Mouse (Mus musculus): ENCODE data around the gene Pfdn6. TPM values are rescaled to one million over a fixed set of nuclear protein-coding genes. Genes with fewer than 3 reads are reported as not detected.
"Not testable (repeated sequence)": the region's sequence is repeated elsewhere in the genome, so short reads cannot be mapped to it uniquely, and the experiment has no call there.

Pfdn6 gene
- polyA plus RNA-seq, 1 experiment: 26.2 TPM

GRCm38 (mm10) chr17:33958451-33958850 lies 18.3 kb upstream of the Pfdn6 start:
- no peak for DNase-seq
- TF ChIP-seq CTCF (IDR thresholded peaks at IDR 0.05; ENCODE audit: insufficient read depth, low read length): no peak
- no peak for TF ChIP-seq POLR2A (IDR thresholded peaks at IDR 0.05; ENCODE audit: borderline replicate concordance, extremely low read depth, low read depth, low read length)
- 95% methylated on average over 11 of the region's 11 CpGs for WGBS
- Histone ChIP-seq H3K4me1 (ENCODE audit: control insufficient read depth, insufficient read depth, low read length) (peaks cover 8% of the 10 kb centered on the region), H3K4me3 (replicated peaks; ENCODE audit: extremely low read depth, low read depth, low read length) (no peak overlapping the region)

DNA sequence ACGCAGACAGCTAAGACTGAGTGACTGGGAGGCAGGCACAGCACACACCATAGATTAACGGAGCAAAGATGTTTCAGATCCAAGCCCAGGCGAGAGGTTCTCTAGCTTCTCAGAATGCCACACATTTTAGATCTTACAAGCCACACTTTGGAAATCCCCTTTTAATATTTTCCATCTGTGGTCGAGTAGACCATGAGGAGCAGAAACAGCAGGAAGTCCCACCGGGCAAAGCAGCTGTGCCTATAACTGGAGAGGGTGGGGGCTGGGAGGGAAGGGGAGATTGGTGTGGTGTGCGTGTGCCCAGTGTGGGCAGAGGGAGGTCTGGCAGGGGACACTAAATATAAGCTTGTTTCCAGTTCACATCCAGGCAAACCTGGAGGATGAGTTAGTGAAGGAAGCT lies 17.4 kb upstream of the Pfdn6 start:
- peaks cover 8% of the 10 kb centered on the region for H3K4me1 ChIP-seq (ENCODE audit: control insufficient read depth, insufficient read depth, low read length)
- DNase-seq: no peak
- no peak overlapping the region for H3K4me3 ChIP-seq (replicated peaks; ENCODE audit: extremely low read depth, low read depth, low read length)
- WGBS: 74% methylated on average over 6 of the region's 6 CpGs
- TF ChIP-seq CTCF (IDR thresholded peaks at IDR 0.05; ENCODE audit: insufficient read depth, low read length) (no peak), POLR2A (IDR thresholded peaks at IDR 0.05; ENCODE audit: borderline replicate concordance, extremely low read depth, low read depth, low read length) (no peak)

DNA sequence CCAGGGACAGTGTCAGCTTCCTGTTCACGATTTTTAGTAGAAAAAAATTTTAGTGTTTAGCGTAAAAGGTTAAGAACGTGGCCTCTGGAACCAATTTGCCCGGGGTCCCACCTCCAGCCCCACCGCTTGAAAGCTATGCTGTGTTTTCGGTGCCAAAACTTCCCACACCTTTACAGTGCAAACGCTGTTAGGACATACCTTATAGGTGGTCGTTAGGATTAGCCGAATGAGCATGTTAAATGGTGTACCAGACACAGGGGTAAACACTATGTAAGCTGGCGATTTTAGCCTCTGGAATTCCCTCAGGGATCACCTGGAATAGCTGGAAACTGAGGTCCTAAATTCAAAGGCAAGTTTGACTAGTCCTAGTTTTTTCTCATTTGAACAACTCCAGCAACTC lies 16.2 kb upstream of the Pfdn6 start:
- DNase-seq: no peak
- Histone ChIP-seq H3K4me1 (ENCODE audit: control insufficient read depth, insufficient read depth, low read length) (peaks cover 14% of the 10 kb centered on the region), H3K4me3 (replicated peaks; ENCODE audit: extremely low read depth, low read depth, low read length) (peak overlapping the region; percentile 82)
- 5% methylated on average over 10 of the region's 10 CpGs for WGBS
- TF ChIP-seq CTCF (IDR thresholded peaks at IDR 0.05; ENCODE audit: insufficient read depth, low read length) (no peak), POLR2A (IDR thresholded peaks at IDR 0.05; ENCODE audit: borderline replicate concordance, extremely low read depth, low read depth, low read length) (no peak)

GRCm38 (mm10) chr17:33955555-33956214 lies 15.5 kb upstream of the Pfdn6 start, which contains the start of the genes Vps52 and Rps18:
Vps52 (plus strand) TSS chr17:33955812.
Rps18 (minus strand) TSS chr17:33956001.
- peak; percentile 96 for DNase-seq
- under 1% methylated on average over 50 of the region's 50 CpGs for WGBS
- TF ChIP-seq POLR2A (IDR thresholded peaks at IDR 0.05; ENCODE audit: borderline replicate concordance, extremely low read depth, low read depth, low read length): peak; percentile 94
- no peak for TF ChIP-seq CTCF (IDR thresholded peaks at IDR 0.05; ENCODE audit: insufficient read depth, low read length)

GRCm38 (mm10) chr17:33954646-33955554 lies 14.8 kb upstream of the Pfdn6 start:
- DNase-seq: no peak
- 1% methylated on average over 33 of the region's 33 CpGs for WGBS
- Histone ChIP-seq H3K4me3 (replicated peaks; ENCODE audit: extremely low read depth, low read depth, low read length) (peak overlapping the region; percentile 67), H3K4me1 (ENCODE audit: control insufficient read depth, insufficient read depth, low read length) (peaks cover 17% of the 10 kb centered on the region)
- TF ChIP-seq POLR2A (IDR thresholded peaks at IDR 0.05; ENCODE audit: borderline replicate concordance, extremely low read depth, low read depth, low read length) (no peak), CTCF (IDR thresholded peaks at IDR 0.05; ENCODE audit: insufficient read depth, low read length) (no peak)

More at GRCm38 (mm10) chr17:33955555-33956214, 15.5 kb upstream of the Pfdn6 start, which contains the start of the genes Vps52 and Rps18:
- H3K4me3 ChIP-seq (replicated peaks; ENCODE audit: extremely low read depth, low read depth, low read length): peak within 1 kb of the TSS; percentile 82
- H3K4me1 ChIP-seq (ENCODE audit: control insufficient read depth, insufficient read depth, low read length): peaks cover 14% of the 10 kb centered on the region

GRCm38 (mm10) chr17:33953961-33954565 lies 13.9 kb upstream of the Pfdn6 start:
- peaks cover 20% of the 10 kb centered on the region for H3K4me1 ChIP-seq (ENCODE audit: control insufficient read depth, insufficient read depth, low read length)
- H3K4me3 ChIP-seq (replicated peaks; ENCODE audit: extremely low read depth, low read depth, low read length): no peak overlapping the region
- WGBS: 34% methylated on average over 5 of the region's 5 CpGs
- TF ChIP-seq CTCF (IDR thresholded peaks at IDR 0.05; ENCODE audit: insufficient read depth, low read length) (no peak), POLR2A (IDR thresholded peaks at IDR 0.05; ENCODE audit: borderline replicate concordance, extremely low read depth, low read depth, low read length) (no peak)
- no peak for DNase-seq

- TF ChIP-seq POLR2A (IDR thresholded peaks at IDR 0.05; ENCODE audit: borderline replicate concordance, extremely low read depth, low read depth, low read length) (no peak), CTCF (IDR thresholded peaks at IDR 0.05; ENCODE audit: insufficient read depth, low read length) (no peak)
- WGBS: 76% methylated on average over 3 of the region's 3 CpGs
- no peak for DNase-seq
- Histone ChIP-seq H3K4me3 (replicated peaks; ENCODE audit: extremely low read depth, low read depth, low read length) (no peak overlapping the region), H3K4me1 (ENCODE audit: control insufficient read depth, insufficient read depth, low read length) (peaks cover 20% of the 10 kb centered on the region)
Observed at GRCm38 (mm10) chr17:33953310-33953709, 13.2 kb upstream of the Pfdn6 start.

GRCm38 (mm10) chr17:33952879-33953278 lies 12.7 kb upstream of the Pfdn6 start:
- DNase-seq: no peak
- Histone ChIP-seq H3K4me3 (replicated peaks; ENCODE audit: extremely low read depth, low read depth, low read length) (no peak overlapping the region), H3K4me1 (ENCODE audit: control insufficient read depth, insufficient read depth, low read length) (peaks cover 20% of the 10 kb centered on the region)
- 72% methylated on average over 4 of the region's 4 CpGs for WGBS
- TF ChIP-seq CTCF (IDR thresholded peaks at IDR 0.05; ENCODE audit: insufficient read depth, low read length): no peak
- TF ChIP-seq POLR2A (IDR thresholded peaks at IDR 0.05; ENCODE audit: borderline replicate concordance, extremely low read depth, low read depth, low read length): no peak

GRCm38 (mm10) chr17:33952015-33952414 lies 11.9 kb upstream of the Pfdn6 start:
- WGBS: 75% methylated on average over 13 of the region's 13 CpGs
- not testable (repeated sequence) for H3K4me3 ChIP-seq (replicated peaks; ENCODE audit: extremely low read depth, low read depth, low read length); DNase-seq

More at GRCm38 (mm10) chr17:33952015-33952414, 11.9 kb upstream of the Pfdn6 start:
- peaks cover 20% of the 10 kb centered on the region for H3K4me1 ChIP-seq (ENCODE audit: control insufficient read depth, insufficient read depth, low read length)
